Mouse (Mus musculus) CD4-positive, CD25-positive, alpha-beta regulatory T cell, adult 9 weeks (primary cell): ENCODE data around the gene Metap2. TPM values are rescaled to one million over a fixed set of nuclear protein-coding genes. Genes with fewer than 3 reads are reported as not detected.

Experiments
- polyA plus RNA-seq: library from polyadenylated mRNA; unstranded; fragments of 100-300 nt; shearing (Covaris generic); gene quantifications from one replicate; pipeline ENCODE4 v1.2.1, GENCODE M21; 2017

Metap2 gene
- polyA plus RNA-seq: 187 TPM

GRCm38 (mm10) chr10:93897043-93897646 lies at the start of gene Metap2:
Metap2 (minus strand) TSS chr10:93897093.

DNA sequence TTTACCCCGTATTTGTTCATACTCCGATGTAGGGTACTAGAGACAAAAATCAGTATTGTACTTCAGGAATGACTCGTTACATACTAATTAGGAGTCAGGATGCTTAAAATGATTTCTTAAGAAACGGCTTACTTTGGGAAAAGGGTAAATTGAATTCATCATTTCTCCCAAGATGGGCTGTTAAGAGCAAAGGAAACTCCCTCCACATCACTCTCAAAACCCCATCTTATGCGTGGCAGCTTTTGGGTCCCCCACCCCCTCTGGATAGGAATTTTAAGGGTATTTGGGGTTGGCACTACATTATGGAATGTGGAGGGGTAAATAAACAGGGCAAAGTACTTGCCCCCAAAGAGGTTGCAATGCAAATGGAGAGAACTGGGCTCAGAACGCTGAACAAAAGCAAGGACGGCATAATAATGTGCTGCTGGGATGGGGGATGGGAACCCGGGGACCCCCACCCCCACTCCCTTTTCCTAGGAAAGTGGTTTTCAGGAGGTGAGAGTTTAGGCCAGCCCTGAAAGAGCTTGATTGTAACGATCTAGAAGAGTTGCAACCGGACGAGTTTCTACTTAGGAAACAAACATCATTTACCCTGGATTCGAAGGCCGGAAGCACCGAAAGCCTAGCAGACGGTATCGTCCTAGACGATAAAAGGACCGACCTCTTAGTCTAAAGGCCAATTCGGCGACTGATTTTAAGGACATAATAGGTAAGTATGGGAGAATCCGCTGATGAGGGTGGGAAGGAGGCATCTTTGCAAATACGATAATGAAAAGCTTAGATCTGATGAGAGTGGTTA lies 65.8 kb downstream of the Metap2 start, which contains the start of gene Usp44:
Gene Usp44, plus strand, starts transcription at position 625 of the 799 bp plus-strand sequence.

Other genes starting within 250 kb of the Metap2 start
- not detected for gene Usp44, start 65.5 kb downstream of the Metap2 start, polyA plus RNA-seq
- 20.4 TPM for gene Vezt, start 138.7 kb upstream of the Metap2 start, polyA plus RNA-seq
- gene Fgd6, start 138.9 kb upstream of the Metap2 start, polyA plus RNA-seq: 3.5 TPM